Mouse (Mus musculus) embryonic fibroblast, embryonic 13.5 days (primary cell): ENCODE measurements around the gene Slc15a1.

Experiments used
- CTCF ChIP-seq: IDR thresholded peaks from 2 replicates; pipeline ENCODE4 v1.5.1; 2011; ENCODE audit warnings: mild to moderate bottlenecking, control low read depth, low read length, moderate library complexity, borderline replicate concordance; ENCODE audit not compliant: insufficient read depth
- POLR2A ChIP-seq: IDR thresholded peaks from 2 replicates; pipeline ENCODE4 v1.6.1; 2011; ENCODE audit warnings: low read depth, mild to moderate bottlenecking, control low read depth, low read length, moderate library complexity

DNA sequence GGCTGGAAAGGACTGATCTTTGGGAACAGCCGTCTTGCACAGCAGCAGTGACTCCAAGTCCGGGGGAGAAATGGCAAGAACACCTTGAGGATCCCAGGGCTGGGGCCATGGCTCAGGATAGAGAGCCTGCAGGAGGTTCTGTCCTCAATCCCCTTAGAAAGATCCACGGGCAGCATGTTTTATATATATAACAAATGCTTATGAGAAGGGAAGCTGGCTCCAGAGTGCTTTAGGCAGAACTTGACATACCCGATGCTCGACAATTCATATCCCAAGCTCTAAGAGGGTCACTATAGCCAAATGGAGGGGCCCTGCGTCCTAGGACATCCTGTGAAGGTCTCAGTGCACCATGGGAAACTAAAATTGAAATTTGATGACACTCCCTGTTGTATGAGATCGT lies 73.8 kb downstream of the Slc15a1 start:
- no peak for TF ChIP-seq CTCF
- no peak for TF ChIP-seq POLR2A
